Mouse (Mus musculus): ENCODE measurements around the gene Mrap.

Gene Mrap

DNA sequence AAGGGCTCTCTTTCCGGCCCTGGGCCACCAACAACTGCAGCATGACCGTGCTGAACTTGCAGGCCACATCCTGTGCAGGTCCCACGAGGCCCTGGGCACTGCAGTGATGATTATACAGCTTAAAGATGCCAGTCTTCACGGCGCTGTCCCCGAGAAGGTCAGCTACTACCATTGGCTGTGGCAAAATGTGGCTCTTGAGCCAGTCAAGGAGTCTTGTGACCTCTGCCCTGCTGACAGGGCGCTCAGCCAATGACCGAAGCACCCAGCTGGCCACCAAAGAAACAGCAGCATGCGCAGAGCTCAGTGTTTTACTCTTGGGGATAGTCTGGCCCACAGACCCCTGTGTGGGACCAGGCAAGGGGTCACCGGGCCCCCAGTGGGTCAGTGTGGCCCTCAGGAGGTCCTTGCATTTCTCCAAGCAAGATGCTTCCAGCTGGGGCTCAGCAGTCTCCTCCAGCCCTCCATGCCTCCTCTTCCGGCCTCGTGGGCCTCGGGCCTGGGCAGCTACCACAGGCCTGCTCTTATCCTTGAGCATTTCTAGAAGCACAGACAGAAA, 15.5 kb downstream of the Mrap start:
- DNase-seq (ENCODE audit: low read depth, low spot score), result no peak

DNA sequence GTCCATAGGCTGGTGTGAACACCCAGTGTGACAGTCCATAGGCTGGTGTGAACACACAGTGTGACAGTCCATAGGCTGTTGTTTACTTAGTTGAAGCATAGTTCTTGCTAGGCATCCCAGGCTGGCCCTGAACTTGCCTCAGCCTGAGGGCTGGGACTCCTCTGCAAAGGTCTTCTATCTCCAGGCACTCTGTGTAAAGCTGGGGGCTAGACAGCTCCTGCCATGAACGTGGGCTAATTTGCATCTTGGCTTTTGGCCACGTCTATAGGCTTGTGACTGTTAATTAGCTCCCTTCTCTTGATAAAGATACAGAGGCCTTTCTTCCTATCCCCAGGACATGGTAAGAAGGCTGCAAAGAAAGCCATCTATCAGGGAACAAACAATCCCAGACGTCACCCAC, 21.3 kb downstream of the Mrap start:
- no peak for DNase-seq (ENCODE audit: low read depth, low spot score)

DNA sequence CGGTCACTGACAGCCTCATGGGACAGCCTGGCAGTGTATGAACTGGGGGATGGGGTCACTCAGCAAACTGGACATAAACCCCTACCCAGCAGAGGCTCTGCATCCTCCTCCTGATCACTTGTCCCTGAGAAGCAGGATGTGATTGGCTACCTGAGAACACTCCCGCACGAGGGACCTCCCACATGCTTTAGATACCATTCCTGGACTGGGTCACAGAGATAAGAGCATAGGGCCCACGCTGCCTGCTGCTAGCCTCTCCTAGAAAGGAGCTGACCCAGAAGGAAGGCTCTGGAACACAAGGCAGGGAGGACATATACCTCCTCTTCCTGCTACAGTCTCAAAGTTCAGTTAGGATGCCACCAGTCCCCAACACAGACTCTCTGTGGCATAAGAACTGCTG, 22.5 kb downstream of the Mrap start:
- DNase-seq (ENCODE audit: low read depth, low spot score), result no peak

- DNase-seq (ENCODE audit: low read depth, low spot score), result no peak
Observed at GRCm38 (mm10) chr16:90765195-90765877, 27.3 kb downstream of the Mrap start.

DNA sequence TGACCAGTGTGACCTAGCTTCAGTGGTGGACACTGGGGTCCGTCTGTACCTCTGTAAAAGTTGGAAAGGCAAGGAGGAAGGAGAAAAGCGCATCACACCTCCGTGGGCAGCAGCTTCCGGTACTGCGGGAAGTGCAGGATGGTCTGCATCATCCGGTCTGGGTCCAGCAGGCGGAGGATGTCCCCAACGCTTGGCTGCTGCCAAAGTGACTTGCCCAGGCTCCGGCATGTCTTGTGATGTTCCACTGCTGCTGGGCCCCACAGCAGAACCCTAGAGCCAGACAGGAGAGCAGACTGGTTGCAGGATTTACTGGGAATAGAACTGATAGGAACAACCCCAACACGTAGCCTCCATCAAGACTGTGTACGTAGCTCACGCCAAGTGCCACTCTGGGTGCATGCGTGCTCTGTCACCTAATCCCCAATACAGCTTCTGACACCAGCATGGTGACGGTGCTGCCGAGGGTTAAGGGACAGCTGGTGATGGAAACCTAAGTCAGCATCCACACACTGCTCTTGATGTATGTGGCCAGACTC, 29.0 kb downstream of the Mrap start:
- no peak for DNase-seq (ENCODE audit: low read depth, low spot score)

DNA sequence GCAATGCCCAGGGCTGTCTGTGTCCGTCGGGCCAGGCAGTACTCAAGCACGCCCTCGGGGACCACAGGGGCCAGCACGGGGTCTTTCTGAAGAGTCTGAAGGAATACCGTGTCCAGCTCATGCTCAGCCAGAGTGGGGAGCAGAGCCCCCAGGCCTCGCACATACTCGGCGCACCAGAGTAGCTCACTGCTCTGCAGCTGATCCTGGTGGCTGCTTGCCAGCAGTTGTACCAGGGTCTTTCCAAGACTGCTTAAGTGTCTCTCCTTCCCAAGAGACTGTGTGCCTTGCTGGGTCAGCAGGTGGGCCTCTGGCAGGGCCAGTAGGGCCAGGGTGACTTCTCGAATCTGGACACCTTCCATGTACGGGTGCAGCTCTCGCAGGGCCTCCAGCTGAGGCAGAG, 36.2 kb downstream of the Mrap start:
- DNase-seq (ENCODE audit: low read depth, low spot score), result no peak

- DNase-seq (ENCODE audit: low read depth, low spot score), result no peak
Observed at GRCm38 (mm10) chr16:90774646-90775045, 36.6 kb downstream of the Mrap start.

DNA sequence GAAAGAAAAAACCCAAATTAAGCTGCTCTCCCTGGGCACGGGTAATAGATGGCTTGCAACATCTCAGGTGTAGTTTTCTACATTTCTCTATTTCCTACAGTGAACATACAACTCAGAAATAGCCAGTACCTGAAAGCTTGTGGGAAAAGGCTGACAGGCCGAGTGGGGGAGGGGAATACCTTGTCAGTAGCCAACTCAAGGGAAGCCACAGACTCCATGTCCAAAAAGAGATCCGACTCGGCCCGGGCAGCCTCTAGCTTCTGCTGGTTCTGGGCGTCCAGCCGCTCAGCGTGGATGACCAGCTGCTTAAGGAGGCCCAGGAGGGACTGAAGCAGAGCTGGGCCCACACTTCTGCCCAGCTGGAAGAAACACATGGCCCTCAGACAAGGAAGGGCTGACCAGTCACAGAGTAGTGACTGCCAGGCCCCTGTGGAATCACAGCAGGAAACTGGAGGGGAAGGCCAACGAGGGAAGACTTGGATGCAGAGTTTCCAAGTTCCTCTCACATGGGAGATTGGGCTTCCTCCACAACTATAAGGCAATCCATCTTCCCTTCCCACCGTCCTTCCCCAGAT, 38.0 kb downstream of the Mrap start:
- DNase-seq (ENCODE audit: low read depth, low spot score), result no peak

DNA sequence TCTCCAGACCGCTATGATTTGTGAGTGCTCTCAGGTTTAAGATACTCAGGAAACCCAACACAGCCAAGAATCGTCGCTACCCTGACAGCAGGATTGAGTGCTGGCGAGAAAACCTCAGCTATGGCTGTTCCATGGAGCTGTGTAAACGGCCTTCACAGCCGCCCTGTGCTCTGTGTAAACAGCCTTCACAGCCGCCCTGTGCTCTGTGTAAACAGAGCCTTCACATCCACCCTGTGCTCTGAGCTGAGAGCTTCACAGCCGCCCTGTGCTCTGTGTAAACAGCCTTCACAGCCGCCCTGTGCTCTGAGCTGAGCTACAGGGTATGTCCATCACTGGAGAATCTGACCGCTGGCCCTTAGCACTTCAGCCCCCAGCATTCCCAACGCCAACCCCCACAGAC, 41.8 kb downstream of the Mrap start:
- DNase-seq (ENCODE audit: low read depth, low spot score), result no peak

GRCm38 (mm10) chr16:90783302-90783701, 45.3 kb downstream of the Mrap start:
- no peak for DNase-seq (ENCODE audit: low read depth, low spot score)

DNA sequence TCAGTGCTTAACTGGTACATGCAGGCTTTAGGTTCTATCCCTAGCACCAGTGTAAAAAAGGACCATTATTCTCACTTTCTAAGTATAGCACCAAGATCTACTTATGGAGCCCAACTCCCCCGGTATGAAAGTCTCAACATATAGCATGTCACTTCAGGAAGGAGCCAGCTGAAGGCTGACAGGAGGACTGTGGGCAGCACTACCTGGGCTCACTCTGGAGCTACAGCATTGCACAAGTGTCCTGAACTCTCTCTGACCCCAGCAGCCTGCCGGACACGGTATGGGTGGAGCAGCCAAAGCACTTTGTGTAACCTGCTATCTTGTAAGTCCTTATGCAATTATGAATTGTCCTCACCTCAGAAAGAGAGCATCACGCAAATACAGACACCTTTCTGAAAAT, 47.2 kb downstream of the Mrap start:
- no peak for DNase-seq (ENCODE audit: low read depth, low spot score)

DNA sequence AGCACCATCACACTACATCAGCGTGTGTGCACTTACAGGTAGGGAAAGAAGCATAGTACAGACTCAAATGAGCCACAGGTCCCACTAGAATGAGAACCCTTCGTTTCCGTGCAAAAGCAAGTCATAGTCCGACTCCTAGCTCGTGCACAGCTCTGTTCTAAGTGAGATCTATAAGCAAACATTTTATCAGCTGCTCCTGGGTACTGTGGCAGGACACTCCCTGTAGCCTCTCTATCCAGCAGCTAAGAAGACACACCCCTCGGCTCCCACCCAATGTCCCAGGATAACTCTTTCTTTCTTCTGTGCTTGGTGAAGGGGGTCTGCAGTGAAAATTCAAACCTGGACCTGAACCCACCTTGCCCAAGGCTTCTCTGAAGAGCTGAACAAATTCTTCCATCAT, 50.6 kb downstream of the Mrap start:
- no peak for DNase-seq (ENCODE audit: low read depth, low spot score)

- no peak for DNase-seq (ENCODE audit: low read depth, low spot score)
Observed at GRCm38 (mm10) chr16:90790946-90791345, 52.9 kb downstream of the Mrap start.

GRCm38 (mm10) chr16:90792066-90792465, 54.1 kb downstream of the Mrap start:
- no peak for DNase-seq (ENCODE audit: low read depth, low spot score)

- no peak for DNase-seq (ENCODE audit: low read depth, low spot score)
Observed at GRCm38 (mm10) chr16:90792500-90792899, 54.5 kb downstream of the Mrap start.

- DNase-seq (ENCODE audit: low read depth, low spot score), result no peak
Observed at GRCm38 (mm10) chr16:90794708-90795107, 56.7 kb downstream of the Mrap start.

DNA sequence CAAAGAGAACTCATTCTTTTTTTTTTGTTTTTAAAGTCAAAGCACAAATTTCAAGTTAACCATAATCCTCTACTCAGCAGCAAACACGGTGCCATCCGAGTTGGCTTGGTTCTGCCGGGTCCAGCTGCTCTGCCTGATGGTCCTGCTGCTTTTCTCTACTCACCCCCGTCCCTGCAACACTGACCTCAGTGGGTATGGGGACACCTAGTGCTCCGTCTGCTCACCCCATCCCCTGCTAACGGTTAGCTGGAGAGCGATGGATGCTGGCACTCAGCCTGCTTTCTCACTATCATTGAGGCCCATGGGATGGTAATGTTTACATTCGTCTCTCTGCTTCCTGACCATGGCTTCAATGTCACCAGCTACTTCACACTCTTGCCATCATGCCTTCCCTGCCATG, 60.4 kb downstream of the Mrap start:
- DNase-seq (ENCODE audit: low read depth, low spot score), result no peak

- no peak for DNase-seq (ENCODE audit: low read depth, low spot score)
Observed at GRCm38 (mm10) chr16:90798848-90799247, 60.8 kb downstream of the Mrap start.
